Mouse (Mus musculus) stomach, embryonic 16.5 days (tissue): ENCODE measurements around the gene March9. TPM values are rescaled to one million over a fixed set of nuclear protein-coding genes. Genes with fewer than 3 reads are reported as not detected.
A peak's percentile ranks its signal among the peaks of the same experiment; 100 is the strongest.

Experiments used
- ATAC-seq: fragments of 200-750 bp; cut with Nextera tagmentation; 2 replicates; pipeline ENCODE4 v1.8.0; 2017; ENCODE audit warnings: moderate number of reproducible peaks, moderate TSS enrichment; ENCODE audit not compliant: insufficient read depth, low FRiP score
- H3K27ac ChIP-seq: fragments of 300-500 bp; sonication (generic); 2 replicates; pipeline ENCODE4 v1.5.1; 2014; ENCODE audit warnings: low read length
- H3K27me3 ChIP-seq: fragments of 300-500 bp; sonication (generic); 2 replicates; pipeline ENCODE4 v1.6.1; 2014; ENCODE audit warnings: low read length, control low read depth, mixed read lengths; ENCODE audit not compliant: control insufficient read depth, insufficient read depth
- H3K36me3 ChIP-seq: fragments of 300-500 bp; sonication (generic); 2 replicates; pipeline ENCODE4 v1.6.1; 2014; ENCODE audit warnings: low read length; ENCODE audit not compliant: control insufficient read depth, insufficient read depth
- H3K4me1 ChIP-seq: fragments of 300-500 bp; sonication (generic); 2 replicates; pipeline ENCODE4 v1.6.1; 2014; ENCODE audit warnings: low read length, control low read depth, mixed read lengths; ENCODE audit not compliant: control insufficient read depth, insufficient read depth
- H3K4me2 ChIP-seq: fragments of 300-500 bp; sonication (generic); 2 replicates; pipeline ENCODE4 v1.6.1; 2014; ENCODE audit warnings: low read depth, low read length, mixed read lengths
- H3K4me3 ChIP-seq: fragments of 300-500 bp; sonication (generic); replicated peaks from 2 replicates; pipeline ENCODE4 v1.5.1; 2014; ENCODE audit warnings: mild to moderate bottlenecking, low read length
- H3K9ac ChIP-seq: fragments of 300-500 bp; sonication (generic); 2 replicates; pipeline ENCODE4 v1.6.1; 2014; ENCODE audit warnings: low read length
- H3K9me3 ChIP-seq: fragments of 300-500 bp; sonication (generic); replicated peaks from 2 replicates; pipeline ENCODE4 v1.6.1; 2016; ENCODE audit warnings: low read length, control low read depth; ENCODE audit not compliant: control insufficient read depth
- WGBS: fragments of 180-500 bp; shearing (Covaris S2); extraction: QIAGEN DNeasy Blood & Tissue Kit; methylation state at CpG from one replicate; pipeline ENCODE4 v1.1.7; 2014; 5-methylcytosine and 5-hydroxymethylcytosine counted together
- polyA plus RNA-seq: library from polyadenylated mRNA; unstranded; fragments of >200 nt; fragmentation: Nextera tagmentation; extraction: Ambion mirVana; gene quantifications from 2 replicates; pipeline ENCODE4 v1.2.1, GENCODE M21; 2015

March9 gene
- polyA plus RNA-seq, 1 experiment from 2014 or later = 0.72 TPM

DNA sequence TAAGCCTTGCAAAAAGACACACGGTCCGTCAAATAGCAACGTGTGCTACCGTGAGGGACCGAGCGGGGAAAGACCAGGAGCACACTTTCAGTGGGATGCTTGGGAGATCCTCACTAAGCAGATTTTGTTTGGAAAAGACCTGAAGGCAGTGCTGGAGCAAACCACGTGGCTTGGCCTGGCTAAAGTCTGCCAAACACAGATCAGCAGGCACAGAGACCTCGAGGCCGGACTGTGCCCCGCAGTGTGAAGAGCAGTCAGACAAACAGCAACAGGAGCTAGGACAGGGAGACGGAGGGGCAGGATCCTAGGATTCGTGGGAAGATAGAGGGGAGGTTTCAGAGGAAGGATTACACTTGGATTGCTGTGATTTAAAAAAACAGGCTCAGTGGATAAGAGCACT is 23.7 kb downstream of the March9 start:
- Histone ChIP-seq H3K4me3 (no peak overlapping the region), H3K9ac (no peak overlapping the region), H3K27me3 (no peaks in the 10 kb centered on the region), H3K27ac (no peak overlapping the region), H3K4me2 (no peak overlapping the region), H3K9me3 (no peaks in the 10 kb centered on the region), H3K4me1 (no peaks in the 10 kb centered on the region), H3K36me3 (no peaks in the 10 kb centered on the region)
- no peak for ATAC-seq
- WGBS = 82% methylated on average over 12 of the region's 12 CpGs

DNA sequence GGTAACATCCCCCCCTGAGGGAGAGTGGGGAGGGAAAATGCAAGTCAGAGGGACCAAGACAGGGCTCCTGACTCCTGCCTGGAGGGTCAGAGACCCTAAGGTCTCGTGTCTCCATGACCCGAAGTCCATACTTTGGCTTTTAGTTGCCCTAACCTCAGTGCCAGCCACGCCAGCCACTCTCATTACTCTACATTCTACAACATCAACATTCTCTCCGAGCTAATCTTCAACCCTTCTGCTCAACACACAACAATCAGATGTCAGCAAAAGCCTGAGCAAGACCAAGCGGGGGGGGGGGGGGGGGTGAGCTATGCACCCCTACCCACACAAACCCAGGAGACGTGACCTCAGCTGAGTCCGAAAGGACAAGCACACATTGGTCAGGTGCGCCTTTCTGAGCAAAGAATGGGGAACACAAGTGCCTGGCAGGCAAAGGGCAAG is 26.7 kb downstream of the March9 start:
- no peak overlapping the region for H3K9ac ChIP-seq
- no peak for ATAC-seq
- H3K27ac ChIP-seq = no peak overlapping the region
- no peak overlapping the region for H3K4me2 ChIP-seq
- no peaks in the 10 kb centered on the region for H3K4me1 ChIP-seq
- no peaks in the 10 kb centered on the region for H3K27me3 ChIP-seq
- no peaks in the 10 kb centered on the region for H3K9me3 ChIP-seq
- H3K4me3 ChIP-seq = no peak overlapping the region
- 71% methylated on average over 8 of the region's 8 CpGs for WGBS
- 0 out of 2 replicates have a peak, but pooled peaks cover 2% of the 10 kb centered on the region for H3K36me3 ChIP-seq

DNA sequence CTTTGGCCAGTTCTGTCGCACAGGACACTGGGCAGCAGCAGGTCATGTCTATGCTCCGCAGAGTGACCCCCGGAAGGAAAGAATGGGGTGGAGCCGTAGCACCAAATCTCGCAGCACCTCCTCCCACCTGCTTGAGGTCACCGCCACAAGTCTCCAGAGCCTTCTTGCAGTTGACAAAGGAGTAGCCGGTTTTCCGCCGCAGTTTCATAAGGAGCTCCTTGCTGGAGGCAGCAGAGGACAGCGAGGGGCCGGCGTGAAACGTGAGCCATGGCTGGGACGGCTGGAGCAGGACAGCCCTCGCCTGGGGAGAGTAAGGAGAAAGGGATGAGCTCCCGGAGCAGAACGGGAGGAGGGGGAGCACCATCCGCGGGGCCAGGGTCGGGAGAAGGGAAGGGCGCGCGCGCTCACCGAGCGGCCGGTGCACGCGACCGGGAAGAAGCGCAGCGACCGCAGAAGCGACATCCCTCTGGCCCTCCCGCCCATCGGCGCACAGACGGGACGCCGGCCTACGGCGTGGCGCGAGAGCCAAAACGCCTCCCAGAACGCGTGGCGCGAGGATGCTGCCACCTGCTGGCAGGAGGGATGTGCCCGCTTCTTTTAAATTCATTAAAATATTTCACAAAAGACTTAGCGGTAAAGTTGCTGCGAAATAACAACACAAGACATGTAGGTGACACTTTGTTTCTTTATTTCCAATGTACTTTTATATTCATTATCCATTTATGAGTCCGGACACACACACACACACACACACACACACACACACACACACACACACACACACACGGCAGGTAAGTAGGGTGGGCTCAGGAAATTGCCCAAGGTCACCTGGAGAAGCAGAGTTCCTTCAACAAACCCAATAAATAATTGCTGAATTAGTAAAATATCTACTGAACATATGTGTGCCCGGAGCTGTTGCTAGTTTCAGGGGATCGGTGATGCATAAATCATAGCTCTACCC is 29.4 kb downstream of the March9 start, which contains the start of gene Tsfm:
Gene Tsfm, minus strand, starts transcription at position 505 of the 961 bp plus-strand sequence.
- Histone ChIP-seq H3K9me3 (no peaks in the 10 kb centered on the region), H3K4me2 (peak within 1 kb of the TSS; percentile 81)
- 5% methylated on average over 56 of the region's 56 CpGs for WGBS

DNA sequence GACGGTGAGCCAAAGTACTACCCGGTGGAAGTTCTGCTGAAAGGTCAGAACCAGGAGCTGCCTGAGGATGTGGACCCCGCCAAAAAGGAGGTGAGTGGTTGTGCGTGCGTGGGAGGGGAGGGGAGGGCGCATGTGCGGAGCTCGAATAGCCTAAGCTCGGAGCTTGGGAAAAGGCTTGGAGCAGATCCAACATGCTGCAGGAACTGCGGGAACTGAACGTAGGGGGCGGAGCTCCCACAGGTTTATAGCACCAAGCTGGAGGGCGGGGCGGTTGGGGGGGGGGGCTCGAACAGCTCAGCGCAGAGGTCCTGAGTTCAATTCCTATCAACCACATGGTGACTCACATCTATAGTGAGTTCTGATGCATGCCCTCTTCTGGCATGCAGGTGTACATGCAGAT is 41.6 kb downstream of the March9 start:
- no peaks in the 10 kb centered on the region for H3K9me3 ChIP-seq
- no peak overlapping the region for H3K4me3 ChIP-seq
- 76% methylated on average over 16 of the region's 16 CpGs for WGBS
- no peak overlapping the region for H3K27ac ChIP-seq
- H3K4me2 ChIP-seq = no peak overlapping the region
- ATAC-seq = no peak
- no peak overlapping the region for H3K9ac ChIP-seq
- no peaks in the 10 kb centered on the region for H3K27me3 ChIP-seq
- H3K4me1 ChIP-seq = no peaks in the 10 kb centered on the region
- no peaks in the 10 kb centered on the region for H3K36me3 ChIP-seq

More for the DNA sequence above, 29.4 kb downstream of the March9 start, which contains the start of gene Tsfm:
- no peaks in the 10 kb centered on the region for H3K4me1 ChIP-seq
- H3K9ac ChIP-seq = peak within 1 kb of the TSS; percentile 89
- H3K27me3 ChIP-seq = no peaks in the 10 kb centered on the region
- peak within 1 kb of the TSS; percentile 73 for H3K27ac ChIP-seq
- ATAC-seq = peak; percentile 90
- peaks cover 13% of the 10 kb centered on the region; the same call in 1 of the 2 replicates for H3K36me3 ChIP-seq
- H3K4me3 ChIP-seq = peak within 1 kb of the TSS; percentile 87

DNA sequence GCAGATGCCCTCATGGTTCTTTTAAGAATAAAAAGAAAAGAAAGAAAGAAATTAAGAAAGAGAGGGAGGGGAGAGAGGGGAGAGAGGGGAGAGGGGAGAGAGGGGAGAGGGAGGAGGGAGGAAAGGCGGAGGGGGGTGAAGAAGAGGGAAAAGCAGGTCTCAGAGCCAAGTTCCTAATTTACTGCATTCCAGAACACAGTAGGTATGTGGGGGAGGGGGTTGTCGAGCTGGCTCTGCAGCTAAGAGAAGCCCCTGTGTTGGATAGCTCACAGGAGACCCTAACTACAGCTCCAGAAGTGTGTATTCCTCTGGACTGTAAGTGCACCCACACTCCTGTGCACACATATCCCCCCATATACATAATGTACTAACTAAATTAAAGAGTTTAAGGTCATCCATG is 42.9 kb downstream of the March9 start:
- H3K27me3 ChIP-seq = no peaks in the 10 kb centered on the region
- H3K9ac ChIP-seq = no peak overlapping the region
- no peak overlapping the region for H3K4me2 ChIP-seq
- H3K4me3 ChIP-seq = no peak overlapping the region
- no peak for ATAC-seq
- no peaks in the 10 kb centered on the region for H3K36me3 ChIP-seq
- no peaks in the 10 kb centered on the region for H3K9me3 ChIP-seq
- no peaks in the 10 kb centered on the region for H3K4me1 ChIP-seq
- no peak overlapping the region for H3K27ac ChIP-seq
- WGBS = 12% methylated on average over 2 of the region's 2 CpGs

DNA sequence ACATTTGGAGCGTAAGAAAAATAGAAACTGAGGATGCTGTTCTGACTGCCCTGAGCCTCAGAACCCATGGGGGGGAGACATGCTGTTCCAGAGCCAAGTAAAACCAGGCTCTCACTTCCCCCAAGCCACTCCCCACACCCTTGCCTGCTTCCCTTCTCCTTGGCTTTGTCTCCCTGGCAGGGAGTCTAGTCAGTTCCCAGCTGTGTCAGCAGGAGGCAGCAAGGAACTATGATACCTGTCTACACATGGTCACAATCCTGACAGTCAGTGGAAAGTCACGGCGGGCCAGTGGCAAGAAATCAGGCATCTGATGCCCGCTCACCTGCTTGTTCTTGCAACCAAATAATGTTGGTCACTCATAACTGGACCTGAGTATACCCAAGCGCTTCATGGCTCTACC is 43.5 kb downstream of the March9 start:
- no peaks in the 10 kb centered on the region for H3K9me3 ChIP-seq
- no peak overlapping the region for H3K4me3 ChIP-seq
- H3K27me3 ChIP-seq = no peaks in the 10 kb centered on the region
- no peak overlapping the region for H3K27ac ChIP-seq
- no peak overlapping the region for H3K4me2 ChIP-seq
- ATAC-seq = no peak
- no peaks in the 10 kb centered on the region for H3K4me1 ChIP-seq
- H3K36me3 ChIP-seq = no peaks in the 10 kb centered on the region
- H3K9ac ChIP-seq = no peak overlapping the region
- WGBS = 51% methylated on average over 5 of the region's 5 CpGs

Other genes with a start within 250 kb of the March9 start
- gene Atp23, start 158.8 kb downstream of the March9 start, polyA plus RNA-seq = 11.7 and 12.0 TPM in 2 replicates
- gene Ctdsp2, start 81.5 kb downstream of the March9 start, polyA plus RNA-seq = 49.4 and 53.4 TPM in 2 replicates
- 1.0 and 1.9 TPM in 2 replicates for gene Avil, start 59.5 kb downstream of the March9 start, polyA plus RNA-seq
- 80.4 and 80.6 TPM in 2 replicates for gene Tsfm, start 29.3 kb downstream of the March9 start, polyA plus RNA-seq
- gene Mettl1, start 18.8 kb downstream of the March9 start, polyA plus RNA-seq = 49.4 and 49.5 TPM in 2 replicates
- gene Eef1akmt3, start 18.7 kb downstream of the March9 start, polyA plus RNA-seq = 1.3 and 1.5 TPM in 2 replicates
- 0.21 and 0.37 TPM in 2 replicates for gene Cyp27b1, start 11.9 kb downstream of the March9 start, polyA plus RNA-seq
- gene Cdk4, start 3.4 kb upstream of the March9 start, polyA plus RNA-seq = 1,208 and 1,239 TPM in 2 replicates
- 158 and 177 TPM in 2 replicates for gene Tspan31, start 10.1 kb upstream of the March9 start, polyA plus RNA-seq
- 0.09 and 0.62 TPM in 2 replicates for gene Agap2, start 15.1 kb upstream of the March9 start, polyA plus RNA-seq
- gene Os9, start 60.9 kb upstream of the March9 start, polyA plus RNA-seq = 114 and 128 TPM in 2 replicates
- 29.3 and 34.3 TPM in 2 replicates for gene B4galnt1, start 105.0 kb upstream of the March9 start, polyA plus RNA-seq
- 1.2 and 1.4 TPM in 2 replicates for gene Slc26a10, start 120.5 kb upstream of the March9 start, polyA plus RNA-seq
- gene Arhgef25, start 129.9 kb upstream of the March9 start, polyA plus RNA-seq = 71.3 and 77.0 TPM in 2 replicates
- gene Dtx3, start 135.5 kb upstream of the March9 start, polyA plus RNA-seq = 68.6 and 79.4 TPM in 2 replicates
- gene Pip4k2c, start 151.4 kb upstream of the March9 start, polyA plus RNA-seq = 33.5 and 34.4 TPM in 2 replicates
- 6.5 and 6.7 TPM in 2 replicates for gene Kif5a, start 203.2 kb upstream of the March9 start, polyA plus RNA-seq
- 171 and 173 TPM in 2 replicates for gene Dctn2, start 206.2 kb upstream of the March9 start, polyA plus RNA-seq
- 8.6 and 11.6 TPM in 2 replicates for gene Mbd6, start 228.8 kb upstream of the March9 start, polyA plus RNA-seq